Mouse (Mus musculus) megakaryocyte, embryonic 14.5 days (primary cell): Measurements from ENCODE around the gene Ifnl2. TPM values are rescaled to one million over a fixed set of nuclear protein-coding genes. Genes with fewer than 3 reads are reported as not detected.
A peak's percentile ranks its signal among the peaks of the same experiment; 100 is the strongest.
"Not testable (repeated sequence)": the region's sequence is repeated elsewhere in the genome, so short reads cannot be mapped to it uniquely, and the experiment has no call there.

Source experiments
- H3K27me3 ChIP-seq: replicated peaks from 2 replicates; pipeline ENCODE3; 2012; ENCODE audit warnings: inconsistent platforms
- H3K36me3 ChIP-seq: replicated peaks from 2 replicates; pipeline ENCODE3; 2012; ENCODE audit warnings: low read length, inconsistent platforms, mixed read lengths
- H3K4me1 ChIP-seq: 2 replicates; pipeline ENCODE4 v1.6.1; 2012; ENCODE audit warnings: inconsistent platforms
- H3K4me3 ChIP-seq: replicated peaks from 2 replicates; pipeline ENCODE3; 2012; ENCODE audit warnings: moderate library complexity, mild to moderate bottlenecking, inconsistent platforms
- H3K9me3 ChIP-seq: 2 replicates; pipeline ENCODE4 v1.6.1; 2012; ENCODE audit warnings: inconsistent platforms
- FLI1 ChIP-seq: IDR thresholded peaks from 2 replicates; pipeline ENCODE4 v1.6.1; 2012; ENCODE audit warnings: low read length, inconsistent platforms, mixed read lengths
- GATA1 ChIP-seq: IDR thresholded peaks from 3 replicates; pipeline ENCODE4 v1.6.1; 2012; ENCODE audit warnings: mixed read lengths, low read length, inconsistent platforms, borderline replicate concordance
- polyA plus RNA-seq: library from polyadenylated mRNA; stranded (reverse); fragments of >175 nt; gene quantifications from 2 replicates; pipeline ENCODE4 v1.2.3, GENCODE M21; 2012; ENCODE audit warnings: low replicate concordance; ENCODE audit not compliant: insufficient read depth

The Ifnl2 gene
- polyA plus RNA-seq: not detected in 2 replicates

GRCm38 (mm10) chr7:28510405-28510974 is at the start of gene Ifnl2:
Ifnl2 (minus strand) TSS chr7:28510455.
- H3K4me1 ChIP-seq, H3K36me3 ChIP-seq, H3K9me3 ChIP-seq, H3K4me3 ChIP-seq: not testable (repeated sequence)
- peaks cover 13% of the 10 kb centered on the region for H3K27me3 ChIP-seq

GRCm38 (mm10) chr7:28558486-28558885 is 48.2 kb upstream of the Ifnl2 start:
- TF ChIP-seq GATA1 (no peak), FLI1 (no peak)
- no peaks in the 10 kb centered on the region for H3K9me3 ChIP-seq
- no peaks in the 10 kb centered on the region for H3K27me3 ChIP-seq
- H3K4me3 ChIP-seq: no peak overlapping the region
- peaks cover 60% of the 10 kb centered on the region for H3K4me1 ChIP-seq
- peaks cover 46% of the 10 kb centered on the region for H3K36me3 ChIP-seq

- Histone ChIP-seq H3K9me3 (peaks cover 6% of the 10 kb centered on the region), H3K27me3 (peaks cover 3% of the 10 kb centered on the region), H3K36me3 (peaks cover 38% of the 10 kb centered on the region), H3K4me3 (peak overlapping the region; percentile 59), H3K4me1 (peaks cover 63% of the 10 kb centered on the region)
- TF ChIP-seq GATA1 (no peak), FLI1 (no peak)
These were observed 47.5 kb upstream of the Ifnl2 start for GRCm38 (mm10) chr7:28557708-28558107.

- Histone ChIP-seq H3K36me3 (peaks cover 32% of the 10 kb centered on the region), H3K4me3 (no peak overlapping the region), H3K27me3 (peaks cover 3% of the 10 kb centered on the region), H3K4me1 (peaks cover 56% of the 10 kb centered on the region), H3K9me3 (peaks cover 12% of the 10 kb centered on the region)
- TF ChIP-seq FLI1 (no peak), GATA1 (no peak)
These were observed 46.8 kb upstream of the Ifnl2 start for GRCm38 (mm10) chr7:28557069-28557468.

GRCm38 (mm10) chr7:28555939-28556535 is 45.8 kb upstream of the Ifnl2 start:
- Histone ChIP-seq H3K4me3 (no peak overlapping the region), H3K27me3 (peaks cover 3% of the 10 kb centered on the region), H3K36me3 (peaks cover 26% of the 10 kb centered on the region), H3K9me3 (peaks cover 12% of the 10 kb centered on the region), H3K4me1 (peaks cover 51% of the 10 kb centered on the region)
- TF ChIP-seq GATA1 (no peak), FLI1 (no peak)

- Histone ChIP-seq H3K36me3 (no peaks in the 10 kb centered on the region), H3K4me1 (peaks cover 44% of the 10 kb centered on the region), H3K9me3 (peaks cover 12% of the 10 kb centered on the region), H3K27me3 (peaks cover 3% of the 10 kb centered on the region), H3K4me3 (no peak overlapping the region)
- TF ChIP-seq GATA1 (no peak), FLI1 (no peak)
These were observed 42.8 kb upstream of the Ifnl2 start for GRCm38 (mm10) chr7:28553076-28553475.

- peaks cover 48% of the 10 kb centered on the region for H3K4me1 ChIP-seq
- peak overlapping the region; percentile 84 for H3K4me3 ChIP-seq
- TF ChIP-seq GATA1: no peak
- TF ChIP-seq FLI1: no peak; the same call in 1 of the 2 replicates
- H3K27me3 ChIP-seq: peaks cover 38% of the 10 kb centered on the region
- peaks cover 6% of the 10 kb centered on the region for H3K9me3 ChIP-seq
- H3K36me3 ChIP-seq: no peaks in the 10 kb centered on the region
These were observed 37.4 kb upstream of the Ifnl2 start for GRCm38 (mm10) chr7:28547628-28548027.

- Histone ChIP-seq H3K9me3 (peaks cover 1% of the 10 kb centered on the region), H3K36me3 (no peaks in the 10 kb centered on the region), H3K4me3 (peak within 1 kb of the TSS; percentile 84), H3K4me1 (peaks cover 48% of the 10 kb centered on the region), H3K27me3 (peaks cover 38% of the 10 kb centered on the region)
- TF ChIP-seq GATA1 (no peak), FLI1 (no peak)
These were observed 36.9 kb upstream of the Ifnl2 start, which contains the start of gene Nccrp1 for GRCm38 (mm10) chr7:28547154-28547553. Nccrp1 (minus strand) TSS chr7:28547254.

- TF ChIP-seq GATA1 (no peak), FLI1 (no peak)
- H3K27me3 ChIP-seq: peaks cover 42% of the 10 kb centered on the region
- no peaks in the 10 kb centered on the region for H3K9me3 ChIP-seq
- peak overlapping the region; percentile 84 for H3K4me3 ChIP-seq
- no peaks in the 10 kb centered on the region for H3K36me3 ChIP-seq
- H3K4me1 ChIP-seq: peaks cover 48% of the 10 kb centered on the region
These were observed 36.4 kb upstream of the Ifnl2 start for GRCm38 (mm10) chr7:28546649-28547048.

- Histone ChIP-seq H3K27me3 (peaks cover 43% of the 10 kb centered on the region), H3K9me3 (0 out of 2 replicates have a peak, but pooled peaks cover 2% of the 10 kb centered on the region), H3K36me3 (no peaks in the 10 kb centered on the region), H3K4me1 (peaks cover 48% of the 10 kb centered on the region), H3K4me3 (no peak overlapping the region)
- TF ChIP-seq FLI1: no peak
- no peak for TF ChIP-seq GATA1
These were observed 35.6 kb upstream of the Ifnl2 start for GRCm38 (mm10) chr7:28545891-28546210.
